Mouse (Mus musculus) hindbrain, embryonic 13.5 days (tissue): ENCODE data around the gene Polr1d. TPM values are rescaled to one million over a fixed set of nuclear protein-coding genes. Genes with fewer than 3 reads are reported as not detected.

Source experiments
- ATAC-seq: fragments of 200-750 bp; cut with Nextera tagmentation; 2 replicates; pipeline ENCODE4 v1.8.0; 2017; ENCODE audit warnings: moderate TSS enrichment; ENCODE audit not compliant: low FRiP score
- H3K27ac ChIP-seq: fragments of 300-500 bp; sonication (generic); 2 replicates; pipeline ENCODE4 v1.5.1; 2015; ENCODE audit warnings: inconsistent platforms, mild to moderate bottlenecking, moderate library complexity
- H3K27me3 ChIP-seq: fragments of 300-500 bp; sonication (generic); 2 replicates; pipeline ENCODE4 v1.6.1; 2015; ENCODE audit warnings: mild to moderate bottlenecking, inconsistent platforms
- H3K36me3 ChIP-seq: fragments of 300-500 bp; sonication (generic); 2 replicates; pipeline ENCODE4 v1.6.1; 2015; ENCODE audit warnings: mild to moderate bottlenecking, inconsistent platforms
- H3K4me1 ChIP-seq: fragments of 300-500 bp; sonication (generic); replicated peaks from 2 replicates; pipeline ENCODE4 v1.6.1; 2015; ENCODE audit warnings: inconsistent platforms
- H3K4me2 ChIP-seq: fragments of 300-500 bp; sonication (generic); 2 replicates; pipeline ENCODE4 v1.6.1; 2015; ENCODE audit warnings: inconsistent platforms, mild to moderate bottlenecking, moderate library complexity
- H3K4me3 ChIP-seq: fragments of 300-500 bp; sonication (generic); 2 replicates; pipeline ENCODE4 v1.5.1; 2015; ENCODE audit warnings: mild to moderate bottlenecking, inconsistent platforms
- H3K9ac ChIP-seq: fragments of 300-500 bp; sonication (generic); 2 replicates; pipeline ENCODE4 v1.6.1; 2015; ENCODE audit warnings: mild to moderate bottlenecking, inconsistent platforms
- H3K9me3 ChIP-seq: fragments of 300-500 bp; sonication (generic); 2 replicates; pipeline ENCODE4 v1.6.1; 2016; ENCODE audit warnings: inconsistent platforms
- WGBS: fragments of 180-500 bp; shearing (Covaris S2); methylation state at CpG from one replicate; pipeline ENCODE4 v1.1.7; 2015; 5-methylcytosine and 5-hydroxymethylcytosine counted together
- polyA plus RNA-seq: library from polyadenylated mRNA; unstranded; fragments of >200 nt; fragmentation: Nextera tagmentation; extraction: Ambion mirVana; gene quantifications from 2 replicates; pipeline ENCODE4 v1.2.1, GENCODE M21; 2015

Gene Polr1d
- polyA plus RNA-seq, 1 experiment from 2014 or later = 107 TPM

GRCm38 (mm10) chr5:147131912-147132311 lies 55.1 kb downstream of the Polr1d start:
- H3K4me2 ChIP-seq = no peak overlapping the region
- H3K36me3 ChIP-seq = no peaks in the 10 kb centered on the region
- peaks cover 21% of the 10 kb centered on the region for H3K4me1 ChIP-seq
- H3K27ac ChIP-seq = no peak overlapping the region
- no peak overlapping the region for H3K9ac ChIP-seq
- no peak overlapping the region for H3K4me3 ChIP-seq
- peaks cover 38% of the 10 kb centered on the region for H3K27me3 ChIP-seq
- WGBS = 91% methylated on average over 4 of the region's 4 CpGs
- ATAC-seq = no peak
- peaks cover under 1% of the 10 kb centered on the region; the same call in 1 of the 2 replicates for H3K9me3 ChIP-seq

GRCm38 (mm10) chr5:147133662-147134061 lies 56.8 kb downstream of the Polr1d start:
- H3K9ac ChIP-seq = peak overlapping the region; percentile 49
- no peaks in the 10 kb centered on the region for H3K36me3 ChIP-seq
- no peaks in the 10 kb centered on the region for H3K9me3 ChIP-seq
- WGBS = 7% methylated on average over 17 of the region's 17 CpGs
- ATAC-seq = no peak
- H3K4me2 ChIP-seq = peak overlapping the region; percentile 50
- no peak overlapping the region for H3K27ac ChIP-seq
- H3K4me1 ChIP-seq = peaks cover 21% of the 10 kb centered on the region
- H3K27me3 ChIP-seq = peaks cover 51% of the 10 kb centered on the region
- peak overlapping the region; percentile 19; the same call in 1 of the 2 replicates for H3K4me3 ChIP-seq

- H3K27me3 ChIP-seq = peaks cover 54% of the 10 kb centered on the region
- no peaks in the 10 kb centered on the region for H3K36me3 ChIP-seq
- no peak overlapping the region for H3K4me2 ChIP-seq
- ATAC-seq = no peak
- H3K9me3 ChIP-seq = no peaks in the 10 kb centered on the region
- H3K4me1 ChIP-seq = peaks cover 21% of the 10 kb centered on the region
- WGBS = 9% methylated on average over 8 of the region's 8 CpGs
- H3K9ac ChIP-seq = no peak overlapping the region
- no peak overlapping the region for H3K4me3 ChIP-seq
- no peak overlapping the region for H3K27ac ChIP-seq
Observed at GRCm38 (mm10) chr5:147134341-147135088, 57.7 kb downstream of the Polr1d start.

- Histone ChIP-seq H3K27ac (no peak overlapping the region), H3K4me2 (no peak overlapping the region), H3K36me3 (no peaks in the 10 kb centered on the region), H3K4me1 (peaks cover 21% of the 10 kb centered on the region), H3K9ac (no peak overlapping the region), H3K4me3 (no peak overlapping the region), H3K27me3 (peaks cover 54% of the 10 kb centered on the region), H3K9me3 (no peaks in the 10 kb centered on the region)
- WGBS = 83% methylated on average over 3 of the region's 3 CpGs
- no peak for ATAC-seq
Observed at GRCm38 (mm10) chr5:147135089-147135446, 58.2 kb downstream of the Polr1d start.

GRCm38 (mm10) chr5:147135994-147136393 lies 59.1 kb downstream of the Polr1d start:
- Histone ChIP-seq H3K27ac (no peak overlapping the region), H3K27me3 (peaks cover 56% of the 10 kb centered on the region), H3K4me2 (no peak overlapping the region), H3K9me3 (no peaks in the 10 kb centered on the region), H3K4me1 (peaks cover 21% of the 10 kb centered on the region), H3K4me3 (no peak overlapping the region), H3K36me3 (no peaks in the 10 kb centered on the region), H3K9ac (no peak overlapping the region)
- 25% methylated on average over 13 of the region's 13 CpGs for WGBS
- no peak for ATAC-seq

- ATAC-seq = no peak
- Histone ChIP-seq H3K9me3 (peaks cover 5% of the 10 kb centered on the region), H3K9ac (no peak overlapping the region), H3K27ac (no peak overlapping the region), H3K27me3 (peaks cover 30% of the 10 kb centered on the region), H3K4me1 (no peaks in the 10 kb centered on the region), H3K36me3 (no peaks in the 10 kb centered on the region), H3K4me3 (no peak overlapping the region), H3K4me2 (no peak overlapping the region)
Observed at GRCm38 (mm10) chr5:147147340-147147739, 70.5 kb downstream of the Polr1d start.

- ATAC-seq = peak; percentile 66
- Histone ChIP-seq H3K27ac (peak overlapping the region; percentile 40; the same call in 1 of the 2 replicates), H3K9ac (no peak overlapping the region), H3K27me3 (peaks cover 68% of the 10 kb centered on the region), H3K36me3 (no peaks in the 10 kb centered on the region), H3K4me2 (peak overlapping the region; percentile 32), H3K9me3 (no peaks in the 10 kb centered on the region), H3K4me3 (no peak overlapping the region), H3K4me1 (peaks cover 23% of the 10 kb centered on the region)
- 1% methylated on average over 13 of the region's 13 CpGs for WGBS
Observed at GRCm38 (mm10) chr5:147154806-147155371, 78.0 kb downstream of the Polr1d start.

- 0 out of 2 replicates have a peak overlapping the region, but pooled peaks have one; percentile 40 for H3K27ac ChIP-seq
- H3K27me3 ChIP-seq = peaks cover 68% of the 10 kb centered on the region
- no peak overlapping the region for H3K9ac ChIP-seq
- H3K9me3 ChIP-seq = no peaks in the 10 kb centered on the region
- no peak overlapping the region for H3K4me3 ChIP-seq
- H3K4me1 ChIP-seq = peaks cover 23% of the 10 kb centered on the region
- 2% methylated on average over 13 of the region's 13 CpGs for WGBS
- no peaks in the 10 kb centered on the region for H3K36me3 ChIP-seq
- peak; percentile 93 for ATAC-seq
- H3K4me2 ChIP-seq = peak overlapping the region; percentile 32
Observed at GRCm38 (mm10) chr5:147155449-147156133, 78.7 kb downstream of the Polr1d start.

GRCm38 (mm10) chr5:147156376-147156775 lies 79.5 kb downstream of the Polr1d start:
- H3K9me3 ChIP-seq = no peaks in the 10 kb centered on the region
- 30% methylated on average over 3 of the region's 3 CpGs for WGBS
- no peak overlapping the region for H3K27ac ChIP-seq
- no peaks in the 10 kb centered on the region for H3K36me3 ChIP-seq
- H3K4me1 ChIP-seq = peaks cover 23% of the 10 kb centered on the region
- ATAC-seq = no peak
- no peak overlapping the region for H3K4me2 ChIP-seq
- no peak overlapping the region for H3K4me3 ChIP-seq
- no peak overlapping the region for H3K9ac ChIP-seq
- H3K27me3 ChIP-seq = peaks cover 69% of the 10 kb centered on the region

GRCm38 (mm10) chr5:147157441-147157840 lies 80.6 kb downstream of the Polr1d start:
- WGBS = 77% methylated on average over 7 of the region's 7 CpGs
- H3K27me3 ChIP-seq = peaks cover 59% of the 10 kb centered on the region

GRCm38 (mm10) chr5:147159320-147159719 lies 82.5 kb downstream of the Polr1d start:
- H3K27me3 ChIP-seq = peaks cover 54% of the 10 kb centered on the region
- no peak for ATAC-seq
- 90% methylated on average over 6 of the region's 6 CpGs for WGBS
- H3K36me3 ChIP-seq = no peaks in the 10 kb centered on the region
- no peaks in the 10 kb centered on the region for H3K9me3 ChIP-seq
- H3K27ac ChIP-seq = no peak overlapping the region
- no peak overlapping the region for H3K4me2 ChIP-seq
- H3K4me1 ChIP-seq = peaks cover 22% of the 10 kb centered on the region
- H3K9ac ChIP-seq = no peak overlapping the region
- no peak overlapping the region for H3K4me3 ChIP-seq

More at GRCm38 (mm10) chr5:147157441-147157840, 80.6 kb downstream of the Polr1d start:
- H3K27ac ChIP-seq = no peak overlapping the region
- H3K9ac ChIP-seq = no peak overlapping the region
- H3K36me3 ChIP-seq = no peaks in the 10 kb centered on the region
- no peak overlapping the region for H3K4me2 ChIP-seq
- H3K4me3 ChIP-seq = no peak overlapping the region
- peaks cover 23% of the 10 kb centered on the region for H3K4me1 ChIP-seq
- H3K9me3 ChIP-seq = no peaks in the 10 kb centered on the region
- no peak for ATAC-seq

GRCm38 (mm10) chr5:147159792-147160191 lies 82.9 kb downstream of the Polr1d start:
- H3K4me1 ChIP-seq = peaks cover 17% of the 10 kb centered on the region
- no peaks in the 10 kb centered on the region for H3K9me3 ChIP-seq
- WGBS = 92% methylated on average over 2 of the region's 2 CpGs
- no peak overlapping the region for H3K9ac ChIP-seq
- H3K27me3 ChIP-seq = peaks cover 52% of the 10 kb centered on the region
- H3K4me2 ChIP-seq = no peak overlapping the region
- no peaks in the 10 kb centered on the region for H3K36me3 ChIP-seq
- no peak for ATAC-seq
- H3K27ac ChIP-seq = no peak overlapping the region
- H3K4me3 ChIP-seq = no peak overlapping the region
